12 mouse cellular contexts compared by ENCODE assay signal in genomic region chr5:147459821-147460567, GRCm38 (mm10). TPM values are rescaled to one million over a fixed set of nuclear protein-coding genes. Genes with fewer than 3 reads are reported as not detected.
A peak's percentile ranks its signal among the peaks of the same experiment; 100 is the strongest.
DNase-seq lines count a peak whose midpoint lies in the region; ATAC-seq lines count a peak whose summit lies in the region.
"Had no signal": no experiment of that assay in that cellular context is flagged by ENCODE, and none has a peak within 500 bp of the region (broad histone marks: within the 10 kb centered on the region; RNA-seq: fewer than 3 reads in every experiment).

No protein-coding gene starts in this region.

- 0 out of 2 replicates have a peak, but pooled peaks cover 10% of the 10 kb centered on the region for H3K4me1 ChIP-seq in liver, embryonic 13.5 days (replicated peaks)
- H3K4me1 ChIP-seq in liver, embryonic 11.5 days (replicated peaks; ENCODE audit: control insufficient read depth, insufficient read depth, low read length), result no peaks in the 10 kb centered on the region
- peaks cover 5% of the 10 kb centered on the region; the same call in 1 of the 2 replicates for H3K4me1 ChIP-seq in lung, embryonic 15.5 days
- H3K4me1 ChIP-seq: limb, embryonic 12.5 days; midbrain, embryonic 13.5 days had no signal

- peak; percentile 47; the same call in 1 of the 2 replicates for ATAC-seq in liver, embryonic 13.5 days (ENCODE audit: low read depth)
- no peak for ATAC-seq in liver, embryonic 11.5 days (replicated peaks; ENCODE audit: low FRiP score)
- peak; percentile 74; the same call in 1 of the 2 replicates for ATAC-seq in lung, embryonic 15.5 days (ENCODE audit: borderline replicate concordance, extremely low read depth, low FRiP score, low TSS enrichment)
- ATAC-seq: midbrain, embryonic 13.5 days had no signal

- H3K27ac ChIP-seq in liver, embryonic 13.5 days, result no peak overlapping the region
- no peak overlapping the region for H3K27ac ChIP-seq in liver, embryonic 11.5 days (ENCODE audit: low read depth, low read length)
- H3K27ac ChIP-seq in lung, embryonic 15.5 days, result peak overlapping the region; percentile 58; the same call in 1 of the 2 replicates
- H3K27ac ChIP-seq: hindbrain, embryonic 15.5 days; limb, embryonic 12.5 days; midbrain, embryonic 13.5 days had no signal

- H3K36me3 ChIP-seq in liver, embryonic 13.5 days, result peaks cover 25% of the 10 kb centered on the region
- peaks cover 6% of the 10 kb centered on the region; the same call in 1 of the 2 replicates for H3K36me3 ChIP-seq in liver, embryonic 11.5 days (ENCODE audit: control insufficient read depth, insufficient read depth, low read length)
- H3K36me3 ChIP-seq in lung, embryonic 15.5 days, result peaks cover 8% of the 10 kb centered on the region

- peak; percentile 16 for DNase-seq in adrenal gland, postnatal 25 days
- DNase-seq in adrenal gland, adult 18-20 months (ENCODE audit: low spot score in 2 of 2), result no peak
- no peak for DNase-seq in liver, embryonic 13.5 days
- no peak for DNase-seq in liver, embryonic 11.5 days (ENCODE audit: low spot score)
- DNase-seq in thymus, postnatal 36 days, result no peak
- no peak for DNase-seq in ovary, postnatal 36 days (ENCODE audit: low spot score)
- no peak for DNase-seq in layer of hippocampus, postnatal 36 days

- H3K4me2 ChIP-seq in liver, embryonic 13.5 days, result no peak overlapping the region
- no peak overlapping the region for H3K4me2 ChIP-seq in liver, embryonic 11.5 days
- no peak overlapping the region for H3K4me2 ChIP-seq in lung, embryonic 15.5 days
- H3K4me2 ChIP-seq: hindbrain, embryonic 15.5 days; limb, embryonic 12.5 days; midbrain, embryonic 13.5 days had no signal

- H3K9me3 ChIP-seq in liver, embryonic 13.5 days (replicated peaks), result no peaks in the 10 kb centered on the region
- H3K9me3 ChIP-seq in liver, embryonic 11.5 days (ENCODE audit: control insufficient read depth, low read length), result no peaks in the 10 kb centered on the region
- H3K9me3 ChIP-seq in lung, embryonic 15.5 days, result no peaks in the 10 kb centered on the region
- H3K9me3 ChIP-seq: hindbrain, embryonic 15.5 days; limb, embryonic 12.5 days; midbrain, embryonic 13.5 days had no signal

- H3K4me3 ChIP-seq in liver, embryonic 13.5 days (replicated peaks), result no peak overlapping the region
- H3K4me3 ChIP-seq in liver, embryonic 11.5 days (ENCODE audit: low read depth, low read length), result no peak overlapping the region
- no peak overlapping the region for H3K4me3 ChIP-seq in lung, embryonic 15.5 days
- H3K4me3 ChIP-seq: erythroblast, embryonic 14.5 days; hindbrain, embryonic 15.5 days; limb, embryonic 12.5 days; midbrain, embryonic 13.5 days had no signal

- H3K27me3 ChIP-seq in liver, embryonic 13.5 days, result no peaks in the 10 kb centered on the region
- H3K27me3 ChIP-seq in liver, embryonic 11.5 days (replicated peaks; ENCODE audit: control insufficient read depth, insufficient read depth, low read length), result no peaks in the 10 kb centered on the region
- H3K27me3 ChIP-seq in lung, embryonic 15.5 days, result no peaks in the 10 kb centered on the region
- H3K27me3 ChIP-seq: hindbrain, embryonic 15.5 days; limb, embryonic 12.5 days; midbrain, embryonic 13.5 days had no signal

- H3K9ac ChIP-seq in liver, embryonic 13.5 days, result no peak overlapping the region
- no peak overlapping the region for H3K9ac ChIP-seq in liver, embryonic 11.5 days (ENCODE audit: low read depth, low read length)
- no peak overlapping the region for H3K9ac ChIP-seq in lung, embryonic 15.5 days
- H3K9ac ChIP-seq: hindbrain, embryonic 15.5 days; limb, embryonic 12.5 days; midbrain, embryonic 13.5 days had no signal

- 70% methylated on average over 4 of the region's 4 CpGs for WGBS in liver, embryonic 13.5 days (ENCODE audit: insufficient replicate concordance)
- 76% methylated on average over 4 of the region's 4 CpGs for WGBS in liver, embryonic 11.5 days
- WGBS in lung, embryonic 15.5 days, result 46% methylated on average over 4 of the region's 4 CpGs

RNA-seq across cellular contexts. Expression of gene Pan3, which starts 30.0 kb away (rescaled TPM):
- total RNA-seq in adrenal gland, postnatal 25 days (2021), result 119 and 122 TPM in 2 replicates
- total RNA-seq in adrenal gland, adult 18-20 months (2021), result 10 to 100 TPM; 74.2 to 86.4 TPM
- 39.0 and 39.3 TPM in 2 replicates for polyA plus RNA-seq in liver, embryonic 13.5 days (2015; fragmentation: Nextera tagmentation; extraction: Ambion mirVana)
- 59.5 and 73.8 TPM in 2 replicates for polyA plus RNA-seq in liver, embryonic 11.5 days (2014; fragmentation: Nextera tagmentation; extraction: Ambion mirVana)
- polyA plus RNA-seq in lung, embryonic 15.5 days (2015; fragmentation: Nextera tagmentation; extraction: Ambion mirVana), result 61.1 and 70.0 TPM in 2 replicates
- total RNA-seq in layer of hippocampus, postnatal 36 days (2021), result 100 to 1,000 TPM in 1 of 2 experiments, 10 to 100 TPM in 1; 82.4 to 118 TPM

RNA-seq across cellular contexts. Expression of gene Flt3, which starts 59.7 kb away (rescaled TPM):
- 0.33 TPM in 1 of 2 replicates, not detected in the other for total RNA-seq in adrenal gland, postnatal 25 days (2021)
- total RNA-seq in adrenal gland, adult 18-20 months (2021), result under 1 TPM; 0.43 to 0.58 TPM
- polyA plus RNA-seq in liver, embryonic 13.5 days (2015; fragmentation: Nextera tagmentation; extraction: Ambion mirVana), result 1.6 and 1.8 TPM in 2 replicates
- 1.6 and 1.8 TPM in 2 replicates for polyA plus RNA-seq in liver, embryonic 11.5 days (2014; fragmentation: Nextera tagmentation; extraction: Ambion mirVana)
- polyA plus RNA-seq in lung, embryonic 15.5 days (2015; fragmentation: Nextera tagmentation; extraction: Ambion mirVana), result 0.08 and 0.21 TPM in 2 replicates
- total RNA-seq in layer of hippocampus, postnatal 36 days (2021), result 1 to 10 TPM; 8.5 to 9.8 TPM
